Mouse (Mus musculus): Measurements from ENCODE around the gene Acot7.

GRCm38 (mm10) chr4:152143632-152144031 lies 34.3 kb upstream of the Acot7 start:
- TF ChIP-seq POLR2A (IDR thresholded peaks at IDR 0.05; ENCODE audit: insufficient read depth, low read depth, low read length) (no peak), CTCF (IDR thresholded peaks at IDR 0.05; ENCODE audit: insufficient read depth, low read depth, low read length) (no peak)
